Mouse (Mus musculus) heart, embryonic 14.5 days (tissue): ENCODE measurements around the gene Ass1. TPM values are rescaled to one million over a fixed set of nuclear protein-coding genes. Genes with fewer than 3 reads are reported as not detected.

Experiments
- ATAC-seq: fragments of 200-750 bp; cut with Nextera tagmentation; 2 replicates; pipeline ENCODE4 v1.8.0; 2017; ENCODE audit warnings: low read depth, moderate TSS enrichment; ENCODE audit not compliant: insufficient number of reproducible peaks, insufficient read depth, low FRiP score
- H3K27ac ChIP-seq, 2 experiments: fragments of 200-500 bp in 1 of 2; fragments of 300-500 bp in 1 of 2; sonication (generic) in 1 of 2; replicated peaks in 1 of 2; 2 replicates each; pipeline ENCODE4 v1.5.1; 2012 to 2014; ENCODE audit warnings: low read depth in 2 of 2, low read length in 2 of 2, control low read depth in 1 of 2, mild to moderate bottlenecking in 1 of 2, mixed read lengths in 1 of 2; ENCODE audit not compliant: control insufficient read depth in 1 of 2, insufficient read depth in 1 of 2
- H3K27me3 ChIP-seq: fragments of 300-500 bp; sonication (generic); 2 replicates; pipeline ENCODE4 v1.6.1; 2014; ENCODE audit warnings: mild to moderate bottlenecking, low read length, control low read depth; ENCODE audit not compliant: control insufficient read depth, insufficient read depth
- H3K36me3 ChIP-seq: fragments of 300-500 bp; sonication (generic); 2 replicates; pipeline ENCODE4 v1.6.1; 2014; ENCODE audit warnings: mild to moderate bottlenecking, control low read depth, low read length, mixed read lengths; ENCODE audit not compliant: control insufficient read depth, insufficient read depth
- H3K4me1 ChIP-seq, 2 experiments: fragments of 200-500 bp in 1 of 2; fragments of 300-500 bp in 1 of 2; sonication (generic) in 1 of 2; 2 replicates each; pipeline ENCODE4 v1.6.1; 2012 to 2014; ENCODE audit warnings: low read length in 2 of 2, control low read depth in 1 of 2, mixed read lengths in 1 of 2; ENCODE audit not compliant: control insufficient read depth in 2 of 2, insufficient read depth in 2 of 2
- H3K4me2 ChIP-seq: fragments of 300-500 bp; sonication (generic); 2 replicates; pipeline ENCODE4 v1.6.1; 2014; ENCODE audit warnings: mild to moderate bottlenecking, low read length
- H3K4me3 ChIP-seq, 2 experiments: fragments of 200-500 bp in 1 of 2; fragments of 300-500 bp in 1 of 2; sonication (generic) in 1 of 2; 2 replicates each; pipeline ENCODE4 v1.5.1; 2012 to 2014; ENCODE audit warnings: low read length in 2 of 2, mild to moderate bottlenecking in 2 of 2, control low read depth in 1 of 2, low read depth in 1 of 2, moderate library complexity in 1 of 2; ENCODE audit not compliant: control insufficient read depth in 1 of 2, insufficient read depth in 1 of 2
- H3K9ac ChIP-seq: fragments of 300-500 bp; sonication (generic); 2 replicates; pipeline ENCODE4 v1.6.1; 2014; ENCODE audit warnings: mild to moderate bottlenecking, low read length
- H3K9me3 ChIP-seq: fragments of 300-500 bp; sonication (generic); 2 replicates; pipeline ENCODE4 v1.6.1; 2016; ENCODE audit warnings: low read length, control low read depth; ENCODE audit not compliant: control insufficient read depth
- WGBS: fragments of 180-500 bp; shearing (Covaris S2); extraction: QIAGEN DNeasy Blood & Tissue Kit; methylation state at CpG from one replicate; pipeline ENCODE4 v1.1.7; 2014; 5-methylcytosine and 5-hydroxymethylcytosine counted together
- polyA plus RNA-seq: library from polyadenylated mRNA; unstranded; fragments of >200 nt; fragmentation: Nextera tagmentation; extraction: Ambion mirVana; gene quantifications from 2 replicates; pipeline ENCODE4 v1.2.1, GENCODE M21; 2014

The Ass1 gene
- polyA plus RNA-seq, 1 experiment from 2014 or later, result 10.0 TPM

DNA sequence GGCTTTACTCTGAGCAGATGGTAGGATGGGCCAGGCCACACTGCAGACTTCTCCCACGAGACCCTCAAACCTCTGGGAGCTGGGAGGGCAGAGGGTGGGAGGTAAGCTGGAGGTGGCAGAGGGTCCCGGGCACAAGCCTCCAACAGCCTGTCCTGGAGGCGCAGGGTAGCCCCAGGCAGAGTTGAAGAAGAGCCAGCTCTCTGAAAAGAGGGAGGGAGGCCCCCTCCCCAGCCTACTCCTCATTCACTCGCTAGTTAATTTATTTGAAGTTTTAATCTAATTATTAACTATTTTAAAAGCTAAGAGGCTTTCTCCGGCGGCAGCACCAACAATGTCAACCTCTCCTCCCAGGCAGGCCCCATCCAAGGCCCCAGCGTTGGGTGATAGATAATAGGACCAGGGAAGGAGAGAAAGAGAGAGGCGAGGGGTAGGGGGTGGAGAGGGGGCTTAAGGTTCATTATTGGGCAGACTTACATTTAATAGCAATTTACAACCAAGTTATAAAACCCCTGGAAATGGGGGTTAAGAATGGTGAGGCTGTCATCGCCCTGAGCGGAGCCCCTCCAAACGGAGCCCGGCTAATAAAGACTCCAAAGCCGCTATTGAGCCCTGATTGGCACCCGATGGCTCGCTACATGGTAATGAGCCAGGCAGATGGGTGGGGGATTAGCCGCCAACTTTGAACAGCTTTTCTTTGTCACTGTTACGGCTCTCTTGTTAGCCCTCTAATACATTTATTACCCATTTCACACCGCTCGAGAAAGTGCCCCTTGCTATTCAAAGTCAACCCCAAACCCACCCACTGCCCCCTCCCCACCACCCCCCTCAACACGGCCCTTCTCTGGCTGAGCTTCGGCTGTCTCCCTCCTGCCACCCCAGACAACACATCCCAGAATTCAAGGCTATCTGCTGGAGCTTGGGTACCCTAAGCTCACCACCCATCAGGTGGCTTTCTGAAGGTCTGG lies 29.6 kb downstream of the Ass1 start:
- WGBS, result 71% methylated on average over 21 of the region's 21 CpGs
- Histone ChIP-seq H3K4me3 (no peak overlapping the region), H3K9me3 (no peaks in the 10 kb centered on the region), H3K27me3 (peaks cover 28% of the 10 kb centered on the region), H3K4me2 (no peak overlapping the region), H3K27ac (no peak overlapping the region), H3K4me1 (no peaks in the 10 kb centered on the region), H3K36me3 (no peaks in the 10 kb centered on the region), H3K9ac (no peak overlapping the region)
- no peak for ATAC-seq

DNA sequence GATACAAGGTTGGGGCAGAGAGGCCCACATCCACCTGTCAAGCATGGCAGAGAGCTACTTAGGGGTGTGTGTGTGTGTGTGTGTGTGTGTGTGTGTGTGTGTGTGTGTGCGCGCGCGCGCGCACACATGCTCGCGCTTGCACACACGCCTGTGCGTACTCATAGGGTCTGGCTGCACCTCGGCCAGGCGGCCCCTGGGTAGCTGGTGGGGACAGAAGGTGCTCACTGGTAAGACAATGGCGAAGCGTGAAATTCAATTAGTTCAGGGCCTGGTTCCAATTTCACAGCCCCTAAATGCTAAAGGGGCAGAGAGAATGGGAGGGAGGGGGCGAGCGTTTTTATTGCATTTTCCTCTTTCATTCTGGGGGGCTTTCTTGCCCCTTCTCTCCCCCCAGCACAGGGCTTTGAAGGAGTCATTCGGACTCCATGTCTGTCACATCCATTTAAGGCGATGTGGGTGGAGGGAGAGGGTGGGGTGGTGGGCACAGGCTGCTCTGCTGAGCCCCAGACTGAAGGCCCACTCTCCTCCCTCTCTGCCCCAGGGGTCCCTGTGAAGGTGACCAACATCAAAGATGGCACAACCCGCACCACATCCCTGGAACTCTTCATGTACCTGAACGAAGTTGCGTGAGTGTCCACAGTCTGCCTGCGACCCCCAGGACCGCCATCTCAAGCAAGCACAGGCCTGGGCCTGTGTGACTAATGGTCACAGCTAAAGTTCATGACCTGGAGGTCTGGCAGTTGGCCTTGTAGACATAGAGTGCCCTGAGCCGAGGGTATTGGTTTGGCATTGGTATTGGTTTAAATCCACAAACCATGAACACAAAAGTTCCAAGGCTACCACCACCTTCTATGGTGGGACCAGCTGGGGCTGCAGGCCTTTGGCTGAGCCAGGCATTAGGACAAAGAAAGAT lies 30.5 kb downstream of the Ass1 start:
- ATAC-seq, result no peak
- WGBS, result 91% methylated on average over 24 of the region's 24 CpGs
- no peak overlapping the region for H3K27ac ChIP-seq
- peaks cover 25% of the 10 kb centered on the region for H3K27me3 ChIP-seq
- no peaks in the 10 kb centered on the region for H3K9me3 ChIP-seq
- no peak overlapping the region for H3K4me3 ChIP-seq
- no peaks in the 10 kb centered on the region for H3K36me3 ChIP-seq
- H3K4me1 ChIP-seq, result no peaks in the 10 kb centered on the region
- H3K4me2 ChIP-seq, result no peak overlapping the region
- H3K9ac ChIP-seq, result no peak overlapping the region

DNA sequence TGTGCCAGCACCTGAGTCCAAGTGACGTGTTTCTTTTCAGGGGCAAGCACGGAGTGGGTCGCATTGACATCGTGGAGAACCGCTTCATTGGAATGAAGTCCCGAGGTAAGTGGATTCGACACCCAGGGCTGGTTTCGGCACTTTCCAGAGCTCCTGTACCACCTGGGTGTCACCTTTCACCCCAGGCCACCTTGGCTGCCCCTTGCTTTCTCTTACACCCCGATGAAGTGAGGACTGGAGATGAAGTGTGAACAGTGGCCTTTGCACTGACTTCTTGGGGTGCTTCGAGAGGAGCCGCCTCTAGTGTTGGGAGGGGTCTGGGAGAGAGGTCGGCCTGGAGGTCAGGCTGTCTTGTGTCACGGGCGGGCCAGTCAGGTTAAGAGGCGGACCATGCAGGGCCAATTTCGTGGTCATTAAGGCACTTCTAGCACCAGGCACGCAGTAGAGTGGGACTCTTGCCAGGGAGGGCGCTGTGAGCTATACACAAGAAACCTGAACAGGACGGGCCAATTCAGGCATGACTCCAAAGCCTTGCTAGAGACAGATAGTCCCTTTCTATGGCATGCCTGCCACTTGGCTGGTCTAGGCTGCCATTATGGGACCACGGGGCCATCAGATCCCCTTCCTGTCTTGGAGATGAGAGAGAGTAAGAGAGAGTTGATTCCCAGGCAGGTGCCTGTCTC lies 31.6 kb downstream of the Ass1 start:
- Histone ChIP-seq H3K4me3 (no peak overlapping the region), H3K4me1 (no peaks in the 10 kb centered on the region), H3K4me2 (no peak overlapping the region), H3K9me3 (no peaks in the 10 kb centered on the region), H3K36me3 (no peaks in the 10 kb centered on the region), H3K27ac (no peak overlapping the region), H3K9ac (no peak overlapping the region), H3K27me3 (peaks cover 25% of the 10 kb centered on the region)
- WGBS, result 65% methylated on average over 20 of the region's 20 CpGs
- ATAC-seq, result no peak

DNA sequence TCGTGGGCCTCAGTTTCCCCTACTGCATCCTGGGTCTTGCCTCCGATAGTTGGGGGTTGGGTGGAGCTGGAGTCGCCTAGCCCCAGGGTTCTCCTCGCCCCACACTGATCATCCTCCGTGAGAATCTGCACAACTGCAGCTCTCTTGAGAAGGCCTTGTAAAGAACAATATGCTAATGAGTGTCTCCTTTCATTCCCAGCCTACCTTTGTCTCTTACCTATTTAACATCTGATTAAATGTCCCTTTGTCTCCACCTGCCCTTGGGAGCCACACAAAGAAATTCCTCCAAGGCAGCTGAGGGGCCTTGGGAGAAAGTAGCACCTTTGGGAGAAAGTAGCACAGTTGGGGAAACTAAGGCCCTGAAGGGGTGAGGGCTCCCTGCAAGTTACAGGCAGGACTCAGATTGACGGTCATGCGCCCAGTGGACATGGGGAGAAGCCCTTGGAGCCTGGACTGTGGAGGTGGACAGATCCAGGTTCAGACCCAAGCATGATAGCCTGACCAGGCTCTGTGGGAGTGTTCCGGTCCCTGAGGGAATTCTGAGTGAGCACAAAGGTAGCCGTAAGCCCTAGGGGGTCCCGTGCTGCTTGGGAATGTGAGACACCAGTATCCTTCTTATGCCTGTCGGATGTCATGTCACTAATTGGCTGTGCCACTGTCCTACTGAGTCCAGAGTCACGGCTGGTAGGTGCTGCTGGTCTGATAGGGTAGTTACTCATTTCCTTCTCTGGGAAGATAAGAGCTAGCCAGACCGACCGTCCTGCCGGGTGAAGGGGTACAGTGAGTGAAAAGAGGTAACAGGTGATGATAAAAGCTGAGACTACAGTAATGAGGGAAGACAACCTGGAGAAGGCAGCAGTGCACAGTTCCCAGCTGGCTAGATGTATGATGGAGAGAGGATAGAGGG lies 32.9 kb downstream of the Ass1 start:
- no peak overlapping the region for H3K9ac ChIP-seq
- H3K27ac ChIP-seq, result no peak overlapping the region
- H3K36me3 ChIP-seq, result no peaks in the 10 kb centered on the region
- peaks cover 25% of the 10 kb centered on the region for H3K27me3 ChIP-seq
- no peak overlapping the region for H3K4me3 ChIP-seq
- no peaks in the 10 kb centered on the region for H3K4me1 ChIP-seq
- no peaks in the 10 kb centered on the region for H3K9me3 ChIP-seq
- no peak for ATAC-seq
- no peak overlapping the region for H3K4me2 ChIP-seq
- WGBS, result 42% methylated on average over 15 of the region's 15 CpGs

DNA sequence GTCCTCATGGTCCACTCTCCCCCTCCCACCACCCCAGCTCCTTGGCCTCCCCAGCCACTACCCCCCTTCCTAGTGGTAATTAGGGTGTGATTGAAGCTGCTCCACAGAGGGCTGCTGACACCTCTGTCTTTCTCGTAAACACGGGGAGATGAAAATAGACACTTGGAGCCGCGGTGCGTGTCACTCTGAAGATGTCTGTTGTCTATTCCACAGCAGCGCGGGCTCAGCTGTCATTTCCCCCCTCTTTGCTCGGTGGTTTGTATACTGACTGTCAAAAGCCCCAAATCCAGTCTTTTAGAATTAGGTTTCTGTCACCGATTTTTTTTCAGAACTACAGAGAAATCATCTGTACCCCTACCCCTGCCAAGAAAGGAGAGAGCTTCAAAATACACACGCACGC lies 35.5 kb downstream of the Ass1 start:
- no peaks in the 10 kb centered on the region for H3K4me1 ChIP-seq
- 64% methylated on average over 11 of the region's 11 CpGs for WGBS
- ATAC-seq, result no peak

DNA sequence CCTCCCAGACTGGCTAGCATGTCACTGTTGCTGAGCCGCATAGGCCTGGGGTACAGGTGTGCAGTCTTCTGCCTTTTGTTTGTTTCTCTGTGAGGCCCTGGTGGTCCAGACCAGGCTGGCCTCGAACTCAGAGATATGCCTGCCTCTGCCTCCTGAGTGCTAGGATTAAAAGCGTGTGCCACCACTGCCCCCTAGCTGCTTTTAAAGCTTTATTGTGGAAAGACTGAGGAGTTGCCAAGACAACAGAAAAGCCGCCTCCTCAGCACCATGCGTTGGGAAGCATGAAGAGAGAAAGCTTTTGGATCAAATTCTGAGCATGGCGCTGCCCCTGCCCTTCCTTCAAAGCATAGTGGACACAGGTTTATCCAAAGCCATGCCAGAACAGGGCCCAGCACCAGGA lies 38.8 kb downstream of the Ass1 start:
- no peak for ATAC-seq
- Histone ChIP-seq H3K4me1 (no peaks in the 10 kb centered on the region), H3K36me3 (no peaks in the 10 kb centered on the region), H3K27ac (no peak overlapping the region), H3K27me3 (peaks cover 4% of the 10 kb centered on the region), H3K9me3 (no peaks in the 10 kb centered on the region), H3K4me3 (no peak overlapping the region), H3K9ac (no peak overlapping the region), H3K4me2 (no peak overlapping the region)
- WGBS, result 91% methylated on average over 6 of the region's 6 CpGs

More for the DNA sequence above, 35.5 kb downstream of the Ass1 start:
- no peak overlapping the region for H3K4me2 ChIP-seq
- H3K9ac ChIP-seq, result no peak overlapping the region
- H3K27ac ChIP-seq, result no peak overlapping the region
- no peaks in the 10 kb centered on the region for H3K9me3 ChIP-seq
- no peaks in the 10 kb centered on the region for H3K36me3 ChIP-seq
- H3K4me3 ChIP-seq, result no peak overlapping the region
- H3K27me3 ChIP-seq, result peaks cover 15% of the 10 kb centered on the region
